Mouse (Mus musculus) lung, adult 18-20 months (tissue): ENCODE measurements at regions not wholly inside any gene's neighbourhood (a gene's known extent, or its start where the extent isn't known, plus 50 kb on each side); places are given as distances from the start of the nearest gene placed in this dataset.

ENCODE experiments used
- DNase-seq, 2 experiments: peaks; one replicate each; pipeline ENCODE4 v3.0.0; 2022; ENCODE audit warnings: mixed read lengths in 2 of 2

DNA sequence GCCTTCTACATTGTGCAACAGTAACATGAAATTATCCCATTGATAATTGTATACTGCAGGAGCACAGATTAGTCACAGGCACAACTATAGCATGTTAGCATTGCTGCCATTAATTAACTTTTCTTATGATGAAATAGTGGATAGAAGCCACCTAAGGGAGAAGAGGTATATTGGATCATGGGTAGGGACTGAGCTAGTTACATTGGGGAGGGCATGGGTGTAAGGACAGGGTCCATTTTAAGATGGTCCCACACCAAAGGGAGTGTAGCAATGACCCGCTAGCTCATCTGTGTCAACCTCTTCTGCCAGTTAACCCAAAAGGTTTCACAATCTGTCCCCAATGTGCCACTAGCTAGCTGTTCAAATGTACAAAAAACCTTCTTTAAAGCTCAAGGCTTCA is 450.3 kb upstream of the Marcks start:
- no peak for DNase-seq

DNA sequence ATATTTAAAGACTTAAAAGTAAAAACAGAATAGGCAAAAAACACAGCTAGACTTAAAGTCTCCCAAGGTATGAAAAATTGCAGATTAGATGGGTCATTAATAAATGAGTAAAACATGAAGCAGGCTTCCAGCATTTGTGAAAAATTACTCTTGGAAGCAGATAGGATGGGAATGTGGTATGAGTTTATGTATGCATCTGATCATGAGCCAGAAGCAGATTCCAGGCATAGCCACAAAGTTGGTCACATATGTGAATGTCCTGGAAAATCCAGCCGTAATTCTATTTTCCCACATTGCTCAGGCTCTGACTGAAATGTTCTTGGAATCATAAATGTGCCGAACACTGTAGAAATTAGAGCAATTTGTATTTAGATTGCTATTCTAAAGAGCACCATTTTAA is 432.5 kb upstream of the Marcks start:
- no peak for DNase-seq

DNA sequence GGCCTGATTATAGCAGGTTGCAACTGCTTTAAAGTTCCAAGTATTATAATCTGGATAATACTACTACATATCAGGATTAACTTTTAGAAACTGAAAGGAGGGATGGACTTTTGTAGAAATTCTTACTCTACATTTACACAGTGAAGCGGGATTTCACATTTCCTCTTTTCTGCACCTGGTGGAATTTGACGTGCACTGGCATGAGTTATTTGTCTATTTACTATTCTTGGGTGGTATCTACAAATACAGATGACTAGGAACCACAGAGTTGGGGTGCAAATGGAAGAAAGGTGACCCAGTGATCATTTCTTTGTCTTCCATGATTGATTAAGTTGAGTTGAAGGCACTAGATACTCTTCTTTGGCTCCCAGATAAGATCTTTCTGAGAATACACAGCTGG is 423.0 kb upstream of the Marcks start:
- DNase-seq, result no peak

DNA sequence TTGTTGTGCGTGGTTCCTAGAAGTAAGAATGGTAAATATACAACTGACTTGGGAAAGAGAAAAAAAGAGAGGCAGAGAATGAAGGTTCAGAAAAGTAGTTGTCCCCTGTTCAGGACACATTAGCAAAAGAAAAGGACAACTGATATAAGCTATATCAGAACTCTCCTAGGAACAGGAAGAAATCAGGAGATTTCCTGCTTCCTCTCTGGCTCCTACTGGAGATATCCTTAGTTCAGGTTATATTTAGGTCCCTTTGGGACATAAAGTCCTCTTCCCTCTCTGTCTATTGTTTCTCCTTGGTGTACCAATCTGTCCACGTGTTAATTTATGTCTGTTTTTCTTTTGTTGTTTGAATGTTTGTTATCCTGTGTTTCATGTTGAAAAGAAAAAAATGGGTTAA is 410.7 kb upstream of the Marcks start:
- DNase-seq, result no peak

DNA sequence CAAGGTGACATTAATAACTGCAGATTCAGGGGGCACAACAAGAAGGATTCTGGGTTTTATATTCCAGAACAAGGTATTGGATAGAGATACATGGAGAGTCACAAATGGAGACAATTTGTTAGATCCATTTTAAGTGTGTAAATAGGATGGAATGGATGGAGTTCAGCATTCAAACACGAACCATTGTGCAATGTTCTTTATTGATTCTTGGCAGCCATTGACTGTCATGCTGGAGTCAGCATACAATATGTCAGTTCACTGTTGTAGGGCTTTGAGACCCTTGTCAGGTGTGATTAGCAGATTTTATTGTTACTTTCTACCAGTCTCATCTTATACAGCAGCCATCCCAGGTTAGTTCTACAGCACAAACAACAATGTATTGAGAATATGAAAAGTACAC is 402.0 kb upstream of the Marcks start:
- no peak for DNase-seq

DNA sequence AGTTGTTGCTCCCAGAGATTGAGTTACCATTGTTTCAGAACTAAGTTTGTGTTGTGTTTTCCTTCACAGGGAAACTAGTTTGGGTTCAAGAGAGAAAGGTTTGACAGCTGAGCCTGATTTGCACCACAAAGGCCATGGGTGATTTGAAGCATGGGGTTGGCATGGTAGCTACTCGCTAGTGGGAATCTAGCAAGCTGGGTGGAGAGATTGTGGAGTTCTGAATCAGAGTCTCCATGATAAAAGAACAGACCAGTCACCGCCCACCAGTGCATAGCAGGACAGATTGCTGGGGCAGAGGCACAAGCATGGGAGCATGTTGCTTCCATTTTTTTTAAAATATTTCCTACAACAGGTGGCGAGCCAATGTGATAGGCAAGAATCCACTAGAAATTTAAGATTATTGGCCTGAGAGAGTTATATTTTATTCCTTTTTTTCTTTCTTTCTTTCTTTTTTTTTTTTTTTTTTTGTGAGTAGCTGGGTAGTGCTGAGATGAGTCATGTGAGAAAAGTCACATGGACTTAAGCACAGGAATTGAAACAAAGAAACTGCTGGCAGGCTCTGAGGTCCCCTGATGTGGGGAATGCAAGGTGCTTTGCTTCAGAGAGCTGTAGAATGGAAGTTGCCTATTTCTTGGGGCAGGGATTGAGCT is 367.4 kb upstream of the Marcks start:
- no peak for DNase-seq

DNA sequence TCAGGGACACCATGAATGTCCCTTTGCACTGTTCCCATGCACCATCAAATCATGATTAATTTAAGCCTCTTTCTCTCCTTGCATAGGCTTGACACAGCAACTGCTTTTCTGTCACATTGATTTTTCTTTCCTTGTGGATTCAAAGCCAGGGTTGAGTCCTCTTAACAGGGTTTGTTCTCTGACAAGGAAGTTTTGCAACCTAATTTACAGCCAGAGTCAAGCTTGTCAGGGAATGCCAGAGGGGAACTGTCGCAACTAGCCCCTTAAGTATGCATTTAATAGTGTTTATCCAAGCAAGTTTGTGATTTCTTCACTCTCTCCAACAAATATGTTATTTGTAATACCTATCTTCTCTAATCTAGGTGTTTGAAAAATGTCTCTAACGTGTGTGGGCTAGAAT is 365.7 kb upstream of the Marcks start:
- DNase-seq, result peak; percentile 15 to 24

DNA sequence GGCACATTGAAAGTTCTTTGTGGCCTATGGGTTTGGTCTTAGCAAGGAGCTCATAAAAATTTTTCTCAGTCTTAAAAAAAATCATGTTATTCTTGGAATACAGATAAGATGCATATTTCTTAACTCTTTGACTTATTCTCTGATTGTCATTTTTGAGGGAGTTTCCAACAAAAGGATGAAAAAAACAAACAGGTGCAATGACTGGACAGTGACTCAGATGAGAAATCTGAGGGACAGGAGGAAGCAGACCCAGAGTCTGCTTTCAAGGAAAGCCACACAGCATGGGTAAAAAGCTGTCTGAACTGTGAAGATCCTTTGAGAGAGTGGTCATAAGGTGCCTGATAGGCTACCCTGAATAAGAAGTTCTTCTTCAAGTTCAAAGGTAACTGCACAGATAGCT is 363.8 kb upstream of the Marcks start:
- no peak for DNase-seq

DNA sequence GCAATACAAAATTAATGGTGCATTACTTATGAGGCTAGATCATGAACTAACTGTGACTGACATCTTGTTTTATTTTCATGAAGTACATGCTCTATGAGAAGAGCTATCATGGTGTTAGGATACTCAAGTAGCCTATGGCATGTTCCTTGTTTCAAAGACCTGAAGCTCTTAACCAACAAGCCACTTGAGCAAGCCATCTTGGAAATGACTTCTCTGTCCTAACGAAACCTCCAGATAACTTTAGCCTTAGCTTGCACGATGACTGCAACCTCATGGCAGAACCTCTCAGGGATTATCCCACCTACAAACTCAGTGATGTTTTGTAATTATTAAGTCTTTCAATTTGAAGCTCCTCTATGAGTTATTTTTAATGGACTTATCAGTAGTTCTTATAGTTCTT is 362.3 kb upstream of the Marcks start:
- no peak for DNase-seq

DNA sequence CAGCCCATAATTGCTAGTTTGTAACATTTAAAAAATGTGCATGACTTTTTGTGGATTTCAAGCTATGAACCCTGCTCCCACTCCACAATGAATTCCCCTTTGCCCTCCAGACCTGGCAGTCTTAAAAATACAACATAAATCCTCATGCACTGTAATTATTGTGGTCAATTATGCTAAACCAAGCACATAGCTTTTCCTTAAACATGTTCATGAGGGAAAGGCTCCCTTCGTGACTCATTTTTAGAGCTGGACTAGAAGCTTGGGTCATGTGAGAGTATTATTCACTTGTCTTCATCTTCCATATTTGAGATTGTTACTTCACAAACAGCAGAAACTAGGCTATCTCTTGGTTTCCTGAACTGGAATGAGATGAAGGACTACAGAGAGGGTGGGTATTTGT is 356.7 kb upstream of the Marcks start:
- no peak for DNase-seq

DNA sequence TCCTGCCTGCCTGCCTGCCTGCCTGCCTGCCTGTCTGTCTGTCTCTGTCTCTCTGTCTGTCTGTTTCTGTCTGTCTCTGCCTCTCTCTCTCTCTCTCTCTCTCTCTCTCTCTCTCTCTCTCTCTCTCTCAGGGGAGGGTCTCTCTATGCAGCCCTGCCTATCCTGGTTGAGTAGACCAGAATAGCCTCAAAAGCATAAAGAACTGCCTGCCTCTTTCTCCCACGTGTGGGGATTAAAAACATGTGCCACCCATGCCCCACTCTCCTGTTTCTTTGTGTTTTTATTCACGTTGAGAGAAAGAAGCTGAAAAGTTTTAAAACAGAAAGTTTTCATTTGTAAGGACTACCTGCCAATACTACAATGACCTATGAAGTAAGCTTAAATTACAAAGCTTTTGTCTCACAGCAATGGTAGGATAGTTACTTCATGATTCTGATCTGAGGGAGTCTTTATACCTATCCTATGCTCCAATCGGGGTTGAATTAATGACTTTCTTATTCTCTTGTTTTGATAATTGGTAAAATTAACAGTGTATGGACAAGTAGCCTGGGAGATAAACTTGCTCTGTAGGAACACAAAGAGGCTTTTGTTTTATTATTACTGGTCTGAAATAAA is 355.9 kb upstream of the Marcks start:
- no peak for DNase-seq

DNA sequence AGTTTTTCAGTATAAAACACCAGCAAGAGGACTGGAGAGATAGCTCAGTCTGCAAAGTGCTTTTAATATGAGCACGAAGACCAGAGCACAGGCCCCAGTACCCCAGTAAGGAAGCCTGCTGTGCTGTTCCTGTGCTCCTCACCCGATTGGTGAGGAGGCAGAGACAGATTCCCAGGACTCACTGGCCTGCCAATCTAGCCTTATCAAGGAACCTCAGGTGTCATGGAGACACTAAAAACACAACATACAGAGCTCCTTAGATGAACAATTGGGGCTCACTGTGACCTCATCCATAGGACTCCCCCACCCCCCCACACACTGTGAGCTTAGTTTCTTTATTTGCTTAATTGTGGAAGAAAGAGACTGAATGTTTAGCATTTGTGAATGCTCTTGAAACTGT is 355.4 kb upstream of the Marcks start:
- DNase-seq, result no peak

DNA sequence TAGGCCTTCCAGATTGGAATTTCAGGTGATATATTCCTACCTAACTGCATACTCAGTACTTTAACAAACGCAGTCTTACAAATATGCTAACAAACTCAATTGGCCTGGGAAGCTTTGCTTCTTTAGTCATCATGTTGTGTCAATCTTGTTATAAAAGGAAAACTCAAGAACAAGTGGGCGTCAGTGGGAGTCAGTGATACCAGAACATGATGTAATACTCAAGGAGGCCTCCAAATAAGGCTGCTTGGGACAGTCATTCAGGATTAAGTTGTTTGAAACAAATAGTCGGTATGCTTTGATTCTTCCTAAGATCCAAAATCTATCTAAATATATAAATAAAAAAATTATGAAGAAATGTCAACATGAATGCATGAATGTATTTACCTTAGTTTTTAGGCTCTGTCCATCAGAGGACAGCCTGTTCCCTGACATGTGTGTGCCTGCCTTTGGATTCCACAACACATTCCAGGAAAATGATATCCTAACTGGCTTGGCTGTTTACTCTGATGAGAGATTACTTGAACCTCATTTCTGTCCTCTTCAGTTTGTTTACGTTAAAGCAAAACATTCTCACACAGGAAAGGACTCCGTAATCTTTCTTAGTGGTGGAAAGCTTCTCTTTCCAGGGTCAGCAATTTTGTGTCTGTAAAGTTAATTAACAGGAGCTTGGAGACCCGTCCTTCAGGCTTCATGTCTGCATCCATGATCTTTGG is 345.7 kb upstream of the Marcks start:
- peak; percentile 11 to 58 for DNase-seq

DNA sequence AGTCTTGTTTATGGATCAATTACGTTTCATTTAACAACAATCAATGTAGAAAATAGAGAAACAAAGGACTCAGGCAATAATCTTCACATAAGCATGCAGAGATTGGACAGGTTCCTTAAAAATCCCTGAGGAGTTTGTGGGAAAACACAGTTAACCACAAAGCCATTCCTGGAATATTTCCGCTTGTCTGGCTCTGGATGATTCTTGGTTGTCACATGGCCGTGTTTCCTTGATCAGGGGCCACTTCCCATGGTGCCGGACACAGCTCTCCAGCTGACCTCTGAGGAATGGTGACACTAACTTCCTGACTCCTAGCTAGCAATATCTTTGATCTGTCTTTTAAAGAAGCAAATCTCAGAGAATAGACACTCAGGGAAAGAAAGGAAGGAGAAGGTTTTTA is 344.8 kb upstream of the Marcks start:
- peak; percentile 17 to 41 for DNase-seq

DNA sequence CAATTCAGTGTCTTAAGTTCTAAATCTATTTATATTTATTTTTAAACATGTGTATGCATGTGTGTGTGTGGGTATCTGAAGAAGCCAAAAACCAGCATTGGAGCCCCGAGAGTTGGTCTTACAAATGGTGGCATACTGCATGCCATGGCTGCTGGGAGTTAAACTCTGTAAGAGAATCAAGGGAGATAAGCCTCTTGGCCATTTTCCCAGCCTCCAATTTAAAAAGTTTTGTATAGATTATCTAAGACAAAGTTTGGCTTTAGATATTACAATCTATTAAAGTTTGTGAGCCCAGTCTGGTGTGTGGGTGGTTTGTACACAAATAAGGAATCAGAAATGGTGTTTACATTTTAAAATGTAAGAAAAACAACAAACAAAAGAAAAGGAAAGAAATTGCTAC is 343.2 kb upstream of the Marcks start:
- no peak for DNase-seq

DNA sequence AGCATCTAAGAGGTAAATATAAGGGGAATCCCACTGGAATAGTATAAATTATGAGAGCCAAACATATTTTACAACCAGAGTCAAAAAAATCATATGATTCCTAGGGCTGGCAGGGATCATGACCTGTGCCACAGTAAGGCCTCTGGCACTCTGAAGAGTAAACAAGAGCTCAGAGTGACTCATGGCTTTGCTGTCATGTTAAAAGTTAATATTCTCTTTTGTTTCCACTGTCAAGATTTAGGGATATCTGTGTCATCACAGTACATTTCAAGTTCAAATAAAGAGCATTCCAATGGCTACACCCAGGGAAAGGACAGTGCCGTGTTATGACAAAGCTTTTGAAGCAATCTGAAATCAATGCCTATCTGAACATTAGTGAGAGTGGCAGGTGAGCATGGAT is 341.6 kb upstream of the Marcks start:
- no peak for DNase-seq

DNA sequence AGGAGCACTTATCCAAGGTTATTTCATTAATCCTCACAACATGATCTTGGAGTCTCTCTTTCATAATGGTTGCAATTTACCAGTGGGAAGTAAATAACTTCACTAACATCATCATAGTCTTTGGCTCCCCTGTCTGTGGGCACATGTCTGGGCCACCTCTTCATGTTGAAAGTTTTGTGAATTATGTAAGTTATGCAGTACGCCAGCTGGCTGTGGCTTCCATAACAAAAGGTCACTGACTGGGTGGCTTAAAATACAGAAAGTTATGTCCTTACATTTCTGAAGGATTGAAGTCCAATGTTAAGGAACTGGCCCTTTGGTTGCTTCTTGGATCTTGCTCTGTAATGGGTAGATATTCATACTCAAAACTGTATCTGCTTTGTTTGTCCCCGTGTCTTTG is 339.4 kb upstream of the Marcks start:
- peak; percentile 13 to 14 for DNase-seq

DNA sequence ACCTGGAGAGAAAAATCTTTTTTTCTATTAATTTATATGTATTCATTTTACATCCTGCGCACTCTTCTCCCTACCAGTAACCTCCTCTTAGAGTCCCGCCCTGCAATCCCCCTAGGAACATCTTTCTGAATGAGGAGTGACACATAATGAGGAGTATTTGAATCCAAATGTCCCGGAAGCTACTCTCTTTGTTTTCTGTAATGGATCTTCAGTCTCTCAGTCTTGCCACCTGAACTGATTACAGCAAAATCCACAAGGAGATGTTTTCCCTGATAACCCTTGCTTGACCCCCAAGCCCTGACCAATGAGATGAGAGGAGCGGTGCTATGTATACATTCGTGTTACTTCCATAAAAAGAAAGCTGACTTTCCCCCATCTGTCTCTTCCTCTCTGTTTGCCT is 334.4 kb upstream of the Marcks start:
- no peak for DNase-seq

DNA sequence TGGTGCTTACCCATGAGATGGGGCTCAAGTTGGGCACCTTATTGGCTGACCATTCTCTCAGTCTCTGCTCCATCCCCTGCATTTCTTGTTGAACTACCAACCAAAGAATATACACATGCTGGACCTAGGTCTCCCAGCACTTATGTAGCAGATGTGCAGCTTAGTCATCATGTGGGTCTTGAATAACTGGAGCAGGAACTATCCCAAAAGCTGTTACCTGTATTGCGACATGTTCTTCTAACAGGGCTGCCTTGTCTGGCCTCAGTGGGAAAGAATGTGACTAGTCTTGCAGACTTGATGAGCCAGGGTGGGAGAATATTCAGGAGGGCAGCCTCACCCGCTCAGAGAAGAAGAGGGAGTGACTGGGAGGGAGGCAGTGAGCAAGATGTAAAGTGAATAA is 318.7 kb upstream of the Marcks start:
- DNase-seq, result no peak

DNA sequence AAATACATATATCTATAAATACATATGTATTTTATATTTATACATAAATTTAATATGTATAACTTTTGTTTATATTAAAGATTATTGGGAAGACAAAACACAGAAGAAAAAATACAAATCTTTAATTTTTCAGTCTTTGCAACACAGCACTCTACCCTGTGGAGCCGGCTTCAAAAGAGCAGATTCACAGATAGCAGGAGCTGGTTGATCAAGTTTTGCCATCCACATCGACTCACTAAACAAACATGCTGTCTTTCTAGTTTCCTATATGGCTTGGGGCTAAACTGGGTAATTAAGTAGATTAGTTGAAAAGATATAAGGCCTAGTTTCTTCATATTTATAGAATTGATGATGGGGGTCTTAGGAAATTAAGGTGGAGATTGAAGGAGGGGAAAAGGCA is 311.2 kb upstream of the Marcks start:
- DNase-seq, result no peak

DNA sequence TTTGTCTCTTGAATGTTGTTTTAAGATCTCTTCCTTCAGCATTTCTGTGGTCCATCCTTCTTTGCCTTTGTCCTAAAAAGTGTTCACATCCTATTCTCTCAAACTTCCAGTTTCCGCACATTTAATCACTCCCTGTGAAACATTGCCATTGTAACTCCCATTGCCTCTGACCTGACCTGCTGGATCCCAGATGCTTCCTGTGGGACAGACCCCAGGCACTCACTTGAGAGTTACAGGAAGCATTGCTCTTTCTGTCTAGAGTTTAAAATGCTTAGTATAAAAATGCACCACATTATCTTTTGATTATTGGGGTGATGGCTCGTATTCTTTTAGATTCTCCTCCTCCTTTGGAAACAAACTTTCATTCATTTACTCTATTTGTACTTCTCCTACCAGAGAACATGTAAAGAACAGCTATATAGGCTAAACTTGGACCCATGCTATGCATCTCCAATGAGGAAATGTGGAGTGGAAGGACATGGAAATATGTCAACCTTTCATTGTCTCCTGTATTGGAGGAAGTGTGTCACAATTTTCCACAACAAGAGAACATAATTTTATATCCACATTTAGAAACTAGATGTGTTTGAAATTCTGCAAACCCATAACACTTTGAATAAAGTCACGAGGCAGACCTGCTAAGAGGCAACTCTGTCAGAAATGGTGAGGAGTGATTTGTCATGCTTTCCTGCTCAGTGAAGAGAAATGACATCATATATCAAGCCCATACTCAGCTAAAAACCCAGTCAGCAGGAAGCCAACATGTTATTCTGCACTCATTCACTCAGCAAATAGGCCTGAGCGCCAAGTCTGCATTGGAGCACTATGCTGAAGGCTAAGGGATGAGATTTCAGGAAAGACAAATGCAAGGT is 308.8 kb upstream of the Marcks start:
- DNase-seq, result no peak

DNA sequence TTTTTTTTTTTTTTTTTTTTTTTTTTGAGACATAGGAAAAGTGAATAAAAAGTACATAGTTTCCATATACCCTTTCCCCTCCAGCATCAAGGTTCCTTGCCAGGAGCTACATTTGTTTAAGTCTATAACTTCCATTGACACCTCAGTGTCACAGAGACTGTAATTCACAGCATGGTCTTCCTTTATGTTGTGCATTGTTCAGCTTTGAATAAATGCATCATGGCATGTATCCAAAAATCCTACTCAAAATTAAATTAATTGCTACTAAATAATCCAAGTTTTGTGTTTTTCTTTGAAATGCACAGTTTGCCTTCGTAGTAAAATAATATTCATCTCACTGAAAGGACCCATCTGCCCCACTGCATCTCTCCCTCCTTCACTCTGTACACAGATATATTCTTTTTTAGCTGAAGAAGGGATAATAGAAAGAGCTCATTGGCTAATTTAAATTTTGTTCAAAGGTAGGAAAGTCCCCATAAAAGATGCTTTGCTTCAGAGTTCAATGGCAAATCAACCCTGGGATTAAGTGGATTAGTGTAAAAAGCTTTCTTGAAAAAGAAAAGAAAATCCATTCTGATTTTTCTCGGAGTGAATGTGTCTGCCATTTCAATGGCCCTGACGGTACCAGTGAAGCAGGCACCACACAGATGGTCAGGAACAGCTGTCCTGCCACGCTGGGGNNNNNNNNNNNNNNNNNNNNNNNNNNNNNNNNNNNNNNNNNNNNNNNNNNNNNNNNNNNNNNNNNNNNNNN is 301.3 kb upstream of the Marcks start:
- DNase-seq, result no peak

DNA sequence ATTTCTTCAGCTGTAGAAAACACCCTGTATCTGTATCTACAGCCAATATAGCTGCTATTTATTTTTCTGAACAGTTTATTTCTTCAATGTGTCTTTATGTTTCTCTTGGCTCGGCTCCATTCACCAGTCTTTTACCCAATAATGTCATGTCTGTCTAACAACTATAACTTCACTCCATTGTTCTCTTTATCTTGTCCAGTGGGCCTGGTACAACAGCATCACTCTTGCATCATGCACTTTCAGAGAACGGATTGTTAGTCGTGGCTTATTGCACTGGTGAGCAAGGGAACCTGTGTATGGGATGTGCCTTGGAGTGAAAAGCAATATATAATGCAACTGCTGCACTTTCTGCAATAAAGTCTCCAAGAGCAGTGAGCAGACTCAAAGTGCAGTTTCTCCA is 299.6 kb upstream of the Marcks start:
- DNase-seq, result no peak
